9 mouse cellular contexts compared by ENCODE assay signal in genomic region chr1:71036999-71037398, GRCm38 (mm10).
DNase-seq lines count a peak whose midpoint lies in the region; ATAC-seq and TF ChIP-seq lines count a peak whose summit lies in the region.
"Had no signal": no experiment of that assay in that cellular context is flagged by ENCODE, and none has a peak within 500 bp of the region (broad histone marks: within the 10 kb centered on the region; RNA-seq: fewer than 3 reads in every experiment).

No protein-coding gene starts in this region.

- H3K4me3 ChIP-seq in left cerebral cortex, adult 2 months = no peak overlapping the region
- H3K4me3 ChIP-seq: embryonic facial prominence, embryonic 13.5 days had no signal

- peak; percentile 62; the same call in 1 of the 2 replicates for ATAC-seq in megakaryocyte, adult 5-6 weeks (ENCODE audit: poor library complexity, severe bottlenecking)

- intact Hi-C loops in left cerebral cortex, adult 2 months (cut with DNase I) = no loop called here

- DNase-seq in left cerebral cortex, adult 2 months (ENCODE audit: extremely low spot score in 1 of 2, low spot score in 2 of 2) = no peak
- DNase-seq in left cerebral cortex, adult 8-10 months (ENCODE audit: low spot score in 2 of 2) = no peak
- peak; percentile 83 for DNase-seq in ZHBTc4 (ENCODE audit: low read depth, low spot score)
- DNase-seq in forelimb bud, embryonic 11.5 days (ENCODE audit: low read depth, low spot score) = peak; percentile 35
- DNase-seq in spleen, adult 18-20 months = no peak
- no peak for DNase-seq in spleen, postnatal 14 days (ENCODE audit: low spot score in 2 of 2)
- DNase-seq in cerebellum, adult 9-11 months = no peak

- peak; percentile 24 for TF ChIP-seq CTCF in left cerebral cortex, adult 2 months (IDR thresholded peaks at IDR 0.05)

- no peak overlapping the region for H3K27ac ChIP-seq in left cerebral cortex, adult 2 months
- H3K27ac ChIP-seq: embryonic facial prominence, embryonic 13.5 days had no signal

Comparison
In these comparisons a context has a peak if more than half of its experiments do, and no peak if none do; other contexts are left out.
1. DNase-seq: peak in ZHBTc4 (single experiment) and forelimb bud, embryonic 11.5 days (single experiment); none in left cerebral cortex, adult 2 months (0 of 2), left cerebral cortex, adult 8-10 months (0 of 2), spleen, adult 18-20 months (0 of 2), spleen, postnatal 14 days (0 of 2) and cerebellum, adult 9-11 months (single experiment).